Mouse (Mus musculus) E14TG2a.4 (cell line): ENCODE measurements around the gene Gm20388.
"Not testable (repeated sequence)": the region's sequence is repeated elsewhere in the genome, so short reads cannot be mapped to it uniquely, and the experiment has no call there.

ENCODE experiments used
- H3K27me3 ChIP-seq: 2 replicates; pipeline ENCODE4 v1.6.1; 2014; ENCODE audit warnings: low read length, control low read depth; ENCODE audit not compliant: insufficient read depth
- H3K36me3 ChIP-seq: 2 replicates; pipeline ENCODE4 v1.6.1; 2014; ENCODE audit warnings: low read length, control low read depth; ENCODE audit not compliant: insufficient read depth
- H3K4me1 ChIP-seq: replicated peaks from 2 replicates; pipeline ENCODE4 v1.6.1; 2014; ENCODE audit warnings: low read depth, low read length, control low read depth
- H3K4me3 ChIP-seq: replicated peaks from 2 replicates; pipeline ENCODE4 v1.5.1; 2014; ENCODE audit warnings: mild to moderate bottlenecking, low read length
- H3K9me3 ChIP-seq: 2 replicates; pipeline ENCODE4 v1.6.1; 2014; ENCODE audit warnings: low read length, control low read depth
- CTCF ChIP-seq: conservative IDR thresholded peaks from 2 replicates; pipeline ENCODE4 v1.5.1; 2014; ENCODE audit warnings: low read length
- NANOG ChIP-seq: IDR thresholded peaks from 2 replicates; pipeline ENCODE4 v1.6.1; 2014; ENCODE audit warnings: borderline replicate concordance, low read length, mixed read lengths
- POU5F1 ChIP-seq: IDR thresholded peaks from 2 replicates; pipeline ENCODE4 v1.6.1; 2014; ENCODE audit warnings: low read length, borderline replicate concordance

Gene Gm20388

DNA sequence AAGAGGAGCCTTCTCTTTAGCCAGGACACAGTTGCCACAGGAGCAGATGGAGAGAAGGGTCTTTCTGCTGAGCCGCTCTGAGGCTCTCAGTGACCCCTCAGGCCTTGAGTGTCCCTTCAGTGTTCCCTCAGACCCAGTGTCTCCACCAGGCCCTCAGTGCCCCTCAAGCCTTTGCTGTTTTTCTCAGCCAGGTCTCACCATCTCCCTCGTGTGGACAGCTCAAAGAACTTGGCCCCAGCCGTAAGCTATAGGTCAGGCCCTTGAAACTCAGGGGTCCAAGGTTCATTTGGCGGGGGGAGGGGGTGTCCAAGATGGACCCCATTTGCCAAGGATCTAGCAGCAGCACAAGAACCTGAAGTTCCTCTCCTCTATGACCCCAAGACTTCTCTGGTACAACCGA lies 2714.0 kb downstream of the Gm20388 start:
- no peak overlapping the region for H3K4me3 ChIP-seq
- no peaks in the 10 kb centered on the region for H3K9me3 ChIP-seq
- TF ChIP-seq NANOG (no peak), CTCF (no peak), POU5F1 (no peak)
- no peaks in the 10 kb centered on the region for H3K27me3 ChIP-seq
- no peaks in the 10 kb centered on the region for H3K36me3 ChIP-seq
- H3K4me1 ChIP-seq: peaks cover 22% of the 10 kb centered on the region

GRCm38 (mm10) chr8:122625811-122626210 lies 2715.2 kb downstream of the Gm20388 start:
- no peaks in the 10 kb centered on the region for H3K9me3 ChIP-seq
- TF ChIP-seq POU5F1: no peak
- H3K4me3 ChIP-seq: no peak overlapping the region
- H3K27me3 ChIP-seq: peaks cover 7% of the 10 kb centered on the region; the same call in 1 of the 2 replicates
- H3K36me3 ChIP-seq: no peaks in the 10 kb centered on the region
- H3K4me1 ChIP-seq: peaks cover 23% of the 10 kb centered on the region

DNA sequence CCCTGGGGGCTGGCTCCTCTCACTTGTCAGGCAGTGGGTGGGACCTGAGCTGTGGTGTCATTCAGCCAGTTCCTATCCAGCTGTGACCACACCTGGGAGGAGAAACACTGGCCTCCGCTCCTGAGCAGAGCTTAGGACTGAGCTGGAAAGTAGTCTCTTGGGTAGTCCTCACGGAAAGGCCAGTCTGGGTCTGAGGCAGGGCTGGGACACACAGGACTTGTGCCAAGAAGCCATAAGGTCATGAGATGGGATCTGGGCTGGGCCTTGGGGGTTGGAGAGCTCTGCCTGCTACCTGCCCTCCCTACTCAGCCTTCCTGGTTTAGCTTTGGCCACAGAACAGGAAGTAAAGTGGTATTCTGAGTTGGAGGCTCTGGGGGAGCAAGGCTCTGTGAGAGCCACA lies 2716.3 kb downstream of the Gm20388 start:
- no peak for TF ChIP-seq POU5F1
- TF ChIP-seq NANOG: no peak
- no peak for TF ChIP-seq CTCF
- Histone ChIP-seq H3K27me3 (peaks cover 8% of the 10 kb centered on the region; the same call in 1 of the 2 replicates), H3K4me1 (peaks cover 23% of the 10 kb centered on the region), H3K4me3 (no peak overlapping the region), H3K36me3 (no peaks in the 10 kb centered on the region), H3K9me3 (no peaks in the 10 kb centered on the region)

GRCm38 (mm10) chr8:122629388-122629787 lies 2718.7 kb downstream of the Gm20388 start:
- TF ChIP-seq POU5F1 (no peak), NANOG (no peak), CTCF (no peak)
- Histone ChIP-seq H3K36me3 (no peaks in the 10 kb centered on the region), H3K4me3 (no peak overlapping the region), H3K27me3 (peaks cover 8% of the 10 kb centered on the region; the same call in 1 of the 2 replicates), H3K4me1 (peaks cover 22% of the 10 kb centered on the region), H3K9me3 (no peaks in the 10 kb centered on the region)

GRCm38 (mm10) chr8:122630696-122631095 lies 2720.1 kb downstream of the Gm20388 start:
- H3K27me3 ChIP-seq: peaks cover 11% of the 10 kb centered on the region; the same call in 1 of the 2 replicates
- H3K4me3 ChIP-seq: peak overlapping the region; percentile 78
- H3K4me1 ChIP-seq: peaks cover 24% of the 10 kb centered on the region
- H3K9me3 ChIP-seq: no peaks in the 10 kb centered on the region
- TF ChIP-seq POU5F1: no peak
- no peak for TF ChIP-seq CTCF
- no peak for TF ChIP-seq NANOG
- no peaks in the 10 kb centered on the region for H3K36me3 ChIP-seq

DNA sequence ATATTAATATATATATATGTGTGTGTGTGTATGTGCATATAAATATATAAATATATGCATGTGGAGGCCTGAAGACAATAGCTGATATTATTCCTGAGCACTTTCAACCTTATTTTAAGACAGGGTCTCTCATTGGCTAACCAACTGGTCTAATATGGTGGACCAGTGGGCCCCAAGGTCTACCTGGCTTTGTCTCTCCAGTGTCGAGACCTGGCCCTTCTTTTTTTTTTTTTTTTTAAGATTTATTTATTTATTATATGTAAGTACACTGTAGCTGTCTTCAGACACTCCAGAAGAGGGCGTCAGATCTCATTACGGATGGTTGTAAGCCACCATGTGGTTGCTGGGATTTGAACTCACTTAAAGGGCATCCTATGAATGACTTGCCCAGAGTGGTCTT lies 2721.5 kb downstream of the Gm20388 start:
- H3K36me3 ChIP-seq, H3K4me3 ChIP-seq, H3K9me3 ChIP-seq: not testable (repeated sequence)
- H3K4me1 ChIP-seq: peaks cover 30% of the 10 kb centered on the region
- peaks cover 11% of the 10 kb centered on the region; the same call in 1 of the 2 replicates for H3K27me3 ChIP-seq

DNA sequence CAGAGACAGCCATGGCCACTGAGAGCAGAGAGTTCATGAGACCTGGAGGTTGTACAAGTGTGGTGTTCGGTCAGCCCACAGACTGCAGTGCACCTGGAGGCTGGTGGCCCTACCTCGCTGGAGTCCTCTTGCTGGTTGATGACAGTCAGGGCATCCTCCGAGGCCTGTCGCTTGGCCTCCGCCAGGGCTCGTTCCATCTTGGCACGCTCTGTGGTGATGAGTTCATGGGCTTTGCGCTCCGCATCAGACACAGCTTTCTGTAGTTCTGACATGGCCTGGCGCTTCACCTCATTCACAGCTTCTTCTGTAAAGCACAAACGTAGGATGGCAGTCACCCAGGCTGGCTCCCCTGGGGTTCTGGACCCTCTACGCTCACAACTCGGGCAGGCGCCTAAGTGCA lies 2722.6 kb downstream of the Gm20388 start:
- no peaks in the 10 kb centered on the region for H3K9me3 ChIP-seq
- peaks cover 38% of the 10 kb centered on the region for H3K4me1 ChIP-seq
- H3K4me3 ChIP-seq: no peak overlapping the region
- no peaks in the 10 kb centered on the region for H3K36me3 ChIP-seq
- H3K27me3 ChIP-seq: peaks cover 11% of the 10 kb centered on the region; the same call in 1 of the 2 replicates
- TF ChIP-seq POU5F1: no peak
- TF ChIP-seq NANOG: no peak
- TF ChIP-seq CTCF: no peak

- Histone ChIP-seq H3K4me1 (peaks cover 49% of the 10 kb centered on the region), H3K9me3 (no peaks in the 10 kb centered on the region), H3K27me3 (peaks cover 6% of the 10 kb centered on the region), H3K36me3 (no peaks in the 10 kb centered on the region), H3K4me3 (no peak overlapping the region)
- TF ChIP-seq CTCF: no peak
- no peak for TF ChIP-seq POU5F1
- TF ChIP-seq NANOG: no peak
These were observed 2725.5 kb downstream of the Gm20388 start for GRCm38 (mm10) chr8:122635878-122636802.

- Histone ChIP-seq H3K9me3 (no peaks in the 10 kb centered on the region), H3K4me3 (no peak overlapping the region), H3K27me3 (peaks cover 6% of the 10 kb centered on the region), H3K36me3 (no peaks in the 10 kb centered on the region), H3K4me1 (peaks cover 55% of the 10 kb centered on the region)
- TF ChIP-seq NANOG: no peak
These were observed 2726.1 kb downstream of the Gm20388 start for GRCm38 (mm10) chr8:122636803-122637175.
